Mouse (Mus musculus) hindbrain, postnatal 0 days (tissue): Measurements from ENCODE around the gene Itga8. TPM values are rescaled to one million over a fixed set of nuclear protein-coding genes. Genes with fewer than 3 reads are reported as not detected.

Experiments used
- ATAC-seq: fragments of 200-750 bp; cut with Nextera tagmentation; 2 replicates; pipeline ENCODE4 v1.8.0; 2017; ENCODE audit warnings: mild to moderate bottlenecking, moderate TSS enrichment, moderate library complexity
- DNase-seq: peaks from one replicate; pipeline ENCODE4 v3.0.0-alpha.2; 2015; ENCODE audit warnings: low spot score
- H3K27ac ChIP-seq: fragments of 300-500 bp; sonication (generic); 2 replicates; pipeline ENCODE4 v1.5.1; 2014; ENCODE audit warnings: mild to moderate bottlenecking
- H3K27me3 ChIP-seq: fragments of 300-500 bp; sonication (generic); 2 replicates; pipeline ENCODE4 v1.6.1; 2014; ENCODE audit warnings: low read length, mixed read lengths; ENCODE audit not compliant: insufficient read depth
- H3K36me3 ChIP-seq: fragments of 300-500 bp; sonication (generic); 2 replicates; pipeline ENCODE4 v1.6.1; 2014; ENCODE audit warnings: low read length, mixed read lengths; ENCODE audit not compliant: insufficient read depth
- H3K4me1 ChIP-seq: fragments of 300-500 bp; sonication (generic); 2 replicates; pipeline ENCODE4 v1.6.1; 2014; ENCODE audit warnings: antibody characterized with exemption, low read length, mixed read lengths; ENCODE audit not compliant: insufficient read depth
- H3K4me2 ChIP-seq: fragments of 300-500 bp; sonication (generic); 2 replicates; pipeline ENCODE4 v1.6.1; 2014; ENCODE audit warnings: low read depth, mild to moderate bottlenecking, low read length, moderate library complexity, mixed read lengths
- H3K4me3 ChIP-seq: fragments of 300-500 bp; sonication (generic); 2 replicates; pipeline ENCODE4 v1.5.1; 2014; ENCODE audit warnings: low read length
- H3K9ac ChIP-seq: fragments of 300-500 bp; sonication (generic); replicated peaks from 2 replicates; pipeline ENCODE4 v1.6.1; 2014; ENCODE audit warnings: mild to moderate bottlenecking, low read length, moderate library complexity, mixed read lengths
- H3K9me3 ChIP-seq: fragments of 300-500 bp; sonication (generic); 2 replicates; pipeline ENCODE4 v1.6.1; 2016; ENCODE audit warnings: low read length, mixed read lengths
- CTCF ChIP-seq: IDR thresholded peaks from 2 replicates; pipeline ENCODE4 v1.5.1; 2016; ENCODE audit warnings: antibody characterized with exemption, control low read depth, low read depth
- WGBS: fragments of 180-500 bp; shearing (Covaris S2); extraction: QIAGEN DNeasy Blood & Tissue Kit; methylation state at CpG from one replicate; pipeline ENCODE4 v1.1.7; 2014; 5-methylcytosine and 5-hydroxymethylcytosine counted together
- polyA plus RNA-seq: library from polyadenylated mRNA; unstranded; fragments of >200 nt; fragmentation: Nextera tagmentation; extraction: Ambion mirVana; gene quantifications from 2 replicates; pipeline ENCODE4 v1.2.1, GENCODE M21; 2015
- total RNA-seq: library from RNA; depleted of rRNA; stranded (reverse); fragments of >200 nt; gene quantifications from 2 replicates; pipeline ENCODE4 v1.2.3, GENCODE M21; 2014

The Itga8 gene
- total and polyA plus RNA-seq, 2 experiments from 2014 or later, result 2.9 to 3.6 TPM

DNA sequence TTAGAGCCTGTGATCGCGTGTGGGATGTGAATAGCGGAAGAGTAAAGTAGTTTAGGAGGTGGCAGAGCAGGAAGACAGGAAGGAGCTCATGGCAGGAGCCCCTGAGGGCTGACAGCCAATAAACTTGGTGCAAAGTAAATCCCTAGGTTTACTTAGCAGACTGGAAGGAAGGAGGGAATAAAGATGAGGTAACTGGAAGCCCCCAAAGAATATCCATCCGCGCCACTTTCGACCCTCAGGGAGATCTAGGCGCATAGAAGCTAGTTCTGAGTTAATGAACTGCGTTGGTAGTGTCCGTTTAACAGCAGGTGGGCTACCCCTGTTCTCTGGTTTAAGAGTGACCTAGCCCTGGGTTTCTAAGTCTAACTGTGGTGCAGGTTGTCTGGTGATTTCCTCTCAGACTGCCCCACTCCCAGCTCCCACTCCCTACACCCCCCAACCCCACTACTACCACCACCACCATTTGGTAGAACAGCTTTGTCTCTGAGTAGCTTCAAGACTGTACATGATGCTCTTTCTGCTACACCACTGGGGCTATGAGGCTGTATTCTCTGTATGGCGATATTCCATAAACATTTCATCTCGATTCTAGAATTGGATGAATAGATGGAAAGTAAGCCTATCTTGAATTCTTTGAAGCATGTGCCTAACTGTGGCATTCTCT lies 26.1 kb upstream of the Itga8 start:
- no peak overlapping the region for H3K27ac ChIP-seq
- H3K27me3 ChIP-seq, result no peaks in the 10 kb centered on the region
- peak; percentile 23 for DNase-seq

DNA sequence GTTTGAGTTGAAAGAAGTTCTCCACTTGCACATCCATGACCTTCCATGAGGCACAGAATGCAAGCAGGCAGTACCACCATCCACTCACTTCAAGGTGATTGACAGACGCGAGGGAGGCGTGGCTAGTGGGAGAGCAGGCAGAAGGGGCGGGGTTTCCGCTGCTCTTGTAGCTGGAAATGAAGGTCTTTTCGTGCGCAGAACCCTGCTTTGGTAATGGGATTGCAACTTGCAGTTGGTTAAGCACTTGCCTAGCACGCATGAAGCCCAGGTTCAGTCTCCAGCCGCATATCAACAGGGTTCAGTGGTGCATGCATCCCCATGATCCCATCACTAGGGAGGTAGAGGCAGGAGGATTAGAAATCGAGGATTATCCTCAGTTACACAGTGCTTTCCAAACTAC lies 25.5 kb upstream of the Itga8 start:
- H3K9me3 ChIP-seq, result no peaks in the 10 kb centered on the region
- no peak overlapping the region for H3K27ac ChIP-seq
- 15% methylated on average over 10 of the region's 10 CpGs for WGBS
- peak overlapping the region; percentile 53 for H3K4me2 ChIP-seq
- no peak for TF ChIP-seq CTCF
- H3K9ac ChIP-seq, result no peak overlapping the region
- 0 out of 2 replicates have a peak, but pooled peaks cover 8% of the 10 kb centered on the region for H3K4me1 ChIP-seq
- peak overlapping the region; percentile 27 for H3K4me3 ChIP-seq
- no peaks in the 10 kb centered on the region for H3K36me3 ChIP-seq
- no peaks in the 10 kb centered on the region for H3K27me3 ChIP-seq
- DNase-seq (peak; percentile 50), ATAC-seq (peak; percentile 68)

More for the DNA sequence above, 26.1 kb upstream of the Itga8 start:
- WGBS, result 28% methylated on average over 11 of the region's 11 CpGs
- TF ChIP-seq CTCF, result no peak
- Histone ChIP-seq H3K9ac (no peak overlapping the region), H3K4me3 (peak overlapping the region; percentile 27), H3K4me1 (0 out of 2 replicates have a peak, but pooled peaks cover 8% of the 10 kb centered on the region), H3K9me3 (no peaks in the 10 kb centered on the region), H3K36me3 (no peaks in the 10 kb centered on the region), H3K4me2 (peak overlapping the region; percentile 53)
- ATAC-seq, result 0 out of 2 replicates have a peak, but pooled peaks have one; percentile 27

DNA sequence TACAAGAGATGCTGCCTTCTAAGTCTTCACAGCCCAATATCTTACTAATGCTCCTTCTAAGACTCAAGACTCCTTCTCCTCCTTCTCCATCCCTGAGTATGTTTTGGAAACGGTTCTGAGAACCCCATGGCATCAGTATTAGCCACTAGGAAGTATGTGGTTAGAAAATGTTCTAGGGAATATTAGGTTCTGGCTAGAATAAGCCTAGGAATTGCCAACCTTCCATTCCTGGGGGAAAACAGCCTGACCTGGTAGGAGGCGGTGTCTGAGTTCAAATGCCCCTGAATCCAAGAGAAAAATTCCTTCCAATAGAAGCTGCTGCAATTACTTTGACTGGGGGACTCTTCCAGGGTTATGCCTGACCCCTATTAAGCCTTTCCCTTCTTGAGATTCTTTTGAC lies 24.1 kb upstream of the Itga8 start:
- Histone ChIP-seq H3K9ac (no peak overlapping the region), H3K27me3 (no peaks in the 10 kb centered on the region), H3K36me3 (no peaks in the 10 kb centered on the region), H3K4me3 (no peak overlapping the region), H3K9me3 (no peaks in the 10 kb centered on the region), H3K27ac (no peak overlapping the region), H3K4me1 (0 out of 2 replicates have a peak, but pooled peaks cover 8% of the 10 kb centered on the region), H3K4me2 (no peak overlapping the region)
- TF ChIP-seq CTCF, result no peak
- no peak for ATAC-seq
- no peak for DNase-seq
- WGBS, result 85% methylated on average over 2 of the region's 2 CpGs

DNA sequence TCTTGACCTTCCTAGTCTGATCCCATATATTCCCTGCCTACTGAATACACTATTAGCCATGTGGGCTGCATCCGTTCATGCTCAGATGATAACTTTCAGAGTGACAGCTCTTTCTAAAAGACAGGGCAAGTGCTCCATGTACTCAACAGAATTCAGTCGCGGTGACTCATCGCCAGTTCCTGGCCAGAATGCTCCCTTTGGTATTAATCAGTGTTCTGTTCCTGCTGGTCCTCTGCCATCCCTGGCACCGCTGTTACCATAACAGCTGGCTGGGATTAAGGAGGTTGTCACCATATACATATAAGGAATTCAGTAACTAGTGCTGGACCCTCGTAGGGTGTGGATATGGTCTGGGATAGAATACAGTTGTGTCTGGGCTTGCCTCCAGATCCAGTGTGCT lies 23.7 kb upstream of the Itga8 start:
- 0 out of 2 replicates have a peak, but pooled peaks cover 8% of the 10 kb centered on the region for H3K4me1 ChIP-seq
- ATAC-seq, result 0 out of 2 replicates have a peak, but pooled peaks have one; percentile 27
- no peak overlapping the region for H3K9ac ChIP-seq
- no peaks in the 10 kb centered on the region for H3K9me3 ChIP-seq
- WGBS, result 66% methylated on average over 6 of the region's 6 CpGs
- no peak overlapping the region for H3K4me2 ChIP-seq
- DNase-seq, result no peak
- no peak overlapping the region for H3K27ac ChIP-seq
- no peak overlapping the region for H3K4me3 ChIP-seq
- no peaks in the 10 kb centered on the region for H3K27me3 ChIP-seq
- no peaks in the 10 kb centered on the region for H3K36me3 ChIP-seq
- no peak for TF ChIP-seq CTCF

DNA sequence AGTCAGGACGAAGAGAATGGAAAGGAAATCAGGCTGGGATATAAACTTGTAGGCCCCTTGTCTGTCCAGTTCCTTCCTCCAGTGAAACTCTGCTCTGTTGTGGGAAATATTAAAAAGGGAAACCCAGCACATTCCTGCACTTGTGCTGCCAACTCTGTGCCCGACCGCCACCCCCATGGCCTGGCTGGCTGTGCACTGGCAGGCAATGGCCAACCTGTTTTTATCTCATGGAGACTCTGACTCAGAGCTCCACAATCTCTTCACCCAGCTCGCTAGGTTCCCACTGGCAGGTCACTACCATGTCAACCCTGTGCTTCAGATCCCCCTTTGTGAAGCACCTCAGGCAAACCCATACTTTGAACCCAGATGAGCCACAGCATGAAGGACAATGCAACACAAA lies 19.2 kb upstream of the Itga8 start:
- ATAC-seq, result no peak
- Histone ChIP-seq H3K9ac (no peak overlapping the region), H3K4me1 (no peaks in the 10 kb centered on the region), H3K27ac (no peak overlapping the region), H3K9me3 (no peaks in the 10 kb centered on the region), H3K36me3 (no peaks in the 10 kb centered on the region), H3K4me2 (no peak overlapping the region), H3K4me3 (no peak overlapping the region), H3K27me3 (no peaks in the 10 kb centered on the region)
- DNase-seq, result no peak
- WGBS, result 87% methylated on average over 4 of the region's 4 CpGs
- no peak for TF ChIP-seq CTCF

DNA sequence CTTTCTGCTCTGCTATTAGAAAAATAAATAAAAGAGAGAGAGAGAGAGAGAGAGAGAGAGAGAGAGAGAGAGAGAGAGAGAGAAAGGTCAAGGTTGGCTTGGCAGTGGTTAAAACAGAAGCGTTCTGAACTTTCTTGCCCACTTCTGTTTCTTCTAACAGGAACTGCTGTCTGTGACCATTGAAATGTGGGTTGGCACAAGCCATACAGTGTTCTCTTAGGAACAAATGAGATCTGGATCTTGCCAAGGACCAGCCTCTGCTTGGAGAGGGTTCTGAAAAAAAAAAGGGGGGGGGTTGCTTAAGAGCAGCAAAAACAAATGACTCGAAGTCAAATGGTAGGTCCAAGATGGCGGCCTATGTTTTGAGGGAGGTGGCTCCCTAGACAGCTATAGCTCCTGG lies 17.0 kb upstream of the Itga8 start:
- 88% methylated on average over 3 of the region's 3 CpGs for WGBS
- no peak for TF ChIP-seq CTCF
- H3K9ac ChIP-seq, result no peak overlapping the region
- no peak overlapping the region for H3K4me2 ChIP-seq
- DNase-seq (no peak), ATAC-seq (no peak)
- no peaks in the 10 kb centered on the region for H3K36me3 ChIP-seq
- no peaks in the 10 kb centered on the region for H3K4me1 ChIP-seq
- no peaks in the 10 kb centered on the region for H3K27me3 ChIP-seq
- no peak overlapping the region for H3K4me3 ChIP-seq
- no peaks in the 10 kb centered on the region for H3K9me3 ChIP-seq
- no peak overlapping the region for H3K27ac ChIP-seq

DNA sequence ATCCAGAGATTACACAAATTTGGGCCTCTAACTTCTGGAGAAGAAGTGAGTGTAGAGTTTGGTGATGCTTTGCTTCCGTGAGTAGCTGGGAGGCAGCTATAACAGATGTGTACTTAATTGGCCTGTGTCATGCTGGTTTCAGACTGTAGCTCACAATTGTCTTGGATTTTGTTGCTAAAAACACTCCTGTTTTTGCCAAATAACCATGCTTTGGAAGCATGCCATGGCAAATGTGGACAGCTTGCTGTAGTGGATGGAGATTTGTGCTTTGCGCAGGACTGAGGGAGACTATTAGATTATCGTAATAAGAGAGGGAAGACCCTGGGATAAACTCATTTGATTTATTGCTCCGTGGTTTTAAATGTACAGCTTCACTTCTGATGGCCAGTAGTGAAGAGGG lies 16.3 kb upstream of the Itga8 start:
- TF ChIP-seq CTCF, result no peak
- ATAC-seq (no peak), DNase-seq (no peak)
- Histone ChIP-seq H3K4me3 (no peak overlapping the region), H3K27me3 (no peaks in the 10 kb centered on the region), H3K4me1 (no peaks in the 10 kb centered on the region), H3K27ac (no peak overlapping the region), H3K9ac (no peak overlapping the region), H3K4me2 (no peak overlapping the region), H3K36me3 (no peaks in the 10 kb centered on the region), H3K9me3 (no peaks in the 10 kb centered on the region)
- 72% methylated on average over 4 of the region's 4 CpGs for WGBS
